Mouse (Mus musculus): Measurements from ENCODE around the gene Kcnk16.

DNA sequence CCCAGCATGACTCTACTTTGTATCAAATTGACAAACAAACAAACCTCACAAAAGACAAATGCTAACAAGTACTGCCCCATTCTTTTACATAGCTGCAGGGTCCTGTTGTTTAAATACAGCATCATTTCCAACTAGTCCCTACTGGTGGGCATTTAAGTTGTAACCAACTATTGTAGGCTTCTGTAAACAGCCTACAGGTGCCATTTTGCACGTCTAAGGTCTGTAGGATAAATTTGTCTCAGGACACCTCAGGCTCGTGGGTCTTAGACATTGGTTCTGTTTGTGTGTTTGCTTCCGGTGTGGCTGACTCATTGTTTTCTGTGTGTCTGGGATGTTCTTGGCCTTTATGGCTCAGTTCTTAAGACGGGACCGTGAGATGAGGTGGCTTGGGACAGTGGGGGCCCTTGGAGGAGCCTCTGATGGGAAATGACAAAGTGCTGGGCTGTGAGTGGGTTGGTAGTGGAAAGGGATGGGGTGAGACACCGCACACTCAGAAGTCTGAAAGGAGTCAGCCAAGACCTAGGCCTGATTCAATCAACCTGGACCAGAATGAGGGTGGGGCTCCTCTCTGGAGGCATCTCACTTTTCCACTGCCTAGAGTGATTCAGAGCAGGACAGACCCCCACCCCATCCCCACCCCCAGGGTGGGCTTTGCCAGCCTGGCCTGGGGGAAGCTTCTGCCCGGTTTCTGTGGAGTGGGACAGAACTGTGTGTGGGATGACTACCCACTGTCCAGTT, 52.3 kb downstream of the Kcnk16 start:
- TF ChIP-seq CTCF (IDR thresholded peaks at IDR 0.05; ENCODE audit: low read depth, low read length) (no peak), POLR2A (IDR thresholded peaks at IDR 0.05; ENCODE audit: extremely low read depth, insufficient read depth, low read length) (no peak)

Data from liver, adult 2 months (tissue).